ENCODE assay signal across 9 mouse cellular contexts in genomic region chr7:3629030-3629429, GRCm38 (mm10). TPM values are rescaled to one million over a fixed set of nuclear protein-coding genes. Genes with fewer than 3 reads are reported as not detected.
DNase-seq lines count a peak whose midpoint lies in the region; ATAC-seq and TF ChIP-seq lines count a peak whose summit lies in the region.
"Had no signal": no experiment of that assay in that cellular context is flagged by ENCODE, and none has a peak within 500 bp of the region (broad histone marks: within the 10 kb centered on the region; RNA-seq: fewer than 3 reads in every experiment).

No protein-coding gene starts in this region.

- peak overlapping the region; percentile 68 for H3K4me3 ChIP-seq in heart, embryonic 11.5 days (ENCODE audit: low read depth, low read length)
- H3K4me3 ChIP-seq in G1E (ENCODE audit: low read depth, low read length) = peak overlapping the region; percentile 73
- peak overlapping the region; percentile 95 for H3K4me3 ChIP-seq in macrophage (ENCODE audit: inconsistent target)

- no peak for DNase-seq in heart, postnatal 36 days
- peak; percentile 10 for DNase-seq in G1E (ENCODE audit: low spot score)
- no peak for DNase-seq in right cerebral cortex, adult 2 months (ENCODE audit: low spot score in 2 of 2)
- DNase-seq in layer of hippocampus, postnatal 36 days = no peak
- no peak for DNase-seq in Muller cell, postnatal 12 days (ENCODE audit: inconsistent ontology term)

- peaks cover 63% of the 10 kb centered on the region for H3K79me2 ChIP-seq in macrophage (ENCODE audit: inconsistent target)

- peaks cover 4% of the 10 kb centered on the region for H3K36me3 ChIP-seq in heart, embryonic 11.5 days (ENCODE audit: control insufficient read depth, insufficient read depth, low read length)
- peaks cover 85% of the 10 kb centered on the region for H3K36me3 ChIP-seq in G1E (replicated peaks)
- H3K36me3 ChIP-seq in macrophage (ENCODE audit: inconsistent target) = peaks cover 33% of the 10 kb centered on the region

- H3K4me2 ChIP-seq in heart, embryonic 11.5 days = peak overlapping the region; percentile 99

- intact Hi-C loops in heart, postnatal 36 days (cut with DNase I) = loop anchor here (10.0 kb wide), 1 partner anchor 516 kb away; no protein-coding TSS in a partner anchor

- H3K9ac ChIP-seq in heart, embryonic 11.5 days (ENCODE audit: low read depth, low read length) = peak overlapping the region; percentile 87

- no peak for TF ChIP-seq CTCF in G1E (IDR thresholded peaks at IDR 0.05; ENCODE audit: low read depth, low read length)

- no peak overlapping the region for H3K27ac ChIP-seq in heart, embryonic 11.5 days (ENCODE audit: low read depth, low read length)
- peak overlapping the region; percentile 76 for H3K27ac ChIP-seq in macrophage

- 38% methylated on average over 4 of the region's 4 CpGs for WGBS in heart, embryonic 11.5 days (ENCODE audit: insufficient replicate concordance)
- WGBS in macrophage (ENCODE audit: missing documents) = 38% methylated on average over 4 of the region's 4 CpGs

- H3K27me3 ChIP-seq in heart, embryonic 11.5 days (ENCODE audit: control insufficient read depth, insufficient read depth, low read length) = no peaks in the 10 kb centered on the region
- H3K27me3 ChIP-seq in G1E (ENCODE audit: insufficient read depth, low read length) = no peaks in the 10 kb centered on the region
- H3K27me3 ChIP-seq: Patski had no signal

- ATAC-seq in heart, embryonic 11.5 days (replicated peaks; ENCODE audit: insufficient number of reproducible peaks, low FRiP score, low TSS enrichment) = peak; percentile 27; the same call in 1 of the 2 replicates
- ATAC-seq in G1E (ENCODE audit: extremely low read depth, insufficient number of reproducible peaks, low FRiP score, poor library complexity, severe bottlenecking) = no peak
- peak; percentile 5; the same call in 1 of the 2 replicates for ATAC-seq in granulocyte monocyte progenitor cell, adult 5-6 weeks (replicated peaks; ENCODE audit: poor library complexity, severe bottlenecking)

- peaks cover 12% of the 10 kb centered on the region for H3K4me1 ChIP-seq in heart, embryonic 11.5 days (ENCODE audit: control insufficient read depth, insufficient read depth, low read length)
- H3K4me1 ChIP-seq in G1E (ENCODE audit: insufficient read depth, low read depth, low read length) = peaks cover 52% of the 10 kb centered on the region

- H3K9me3 ChIP-seq in heart, embryonic 11.5 days (replicated peaks; ENCODE audit: control insufficient read depth, low read length) = no peaks in the 10 kb centered on the region
- no peaks in the 10 kb centered on the region for H3K9me3 ChIP-seq in G1E (replicated peaks)

RNA-seq across cellular contexts. Expression of gene Tfpt, which starts 0.7 kb away (rescaled TPM):
- polyA plus RNA-seq in heart, embryonic 11.5 days (2014; fragmentation: Nextera tagmentation; extraction: Ambion mirVana) = 17.8 and 20.0 TPM in 2 replicates
- 10 to 100 TPM; 17.2 to 25.4 TPM for total RNA-seq in heart, postnatal 36 days (2021)
- 22.2 and 38.2 TPM in 2 replicates for total RNA-seq in G1E (2014; fragmentation: Nextera tagmentation)
- total RNA-seq in G1E (2017) = 29.1 and 40.2 TPM in 2 replicates
- 44.0 and 44.2 TPM in 2 replicates for polyA plus RNA-seq in G1E (2012)
- 32.8 and 33.8 TPM in 2 replicates for total RNA-seq in granulocyte monocyte progenitor cell, adult 5-6 weeks (2014; fragmentation: Nextera tagmentation)
- total RNA-seq in granulocyte monocyte progenitor cell, adult 5-6 weeks (2017) = 32.5 and 36.8 TPM in 2 replicates
- 10 to 100 TPM in 22 of 26 experiments, 1 to 10 TPM in 4; 4.5 to 53.8 (median 25.3) TPM for total RNA-seq in macrophage (2018; cell fraction: chromatin; rRNA removed)
- total RNA-seq in macrophage (2018; cell fraction: cytosol; rRNA removed) = 10 to 100 TPM; 11.7 to 25.0 (median 21.2) TPM
- total RNA-seq in macrophage (2018; cell fraction: nucleus; rRNA removed) = 10 to 100 TPM in 23 of 26 experiments, 1 to 10 TPM in 3; 7.5 to 37.3 (median 19.6) TPM
- 16.1 to 19.8 TPM (median 18.6 TPM) in 3 replicates for polyA plus RNA-seq in macrophage (2018)
- 10 to 100 TPM; 32.0 to 49.6 TPM for total RNA-seq in layer of hippocampus, postnatal 36 days (2021)

RNA-seq across cellular contexts. Expression of gene Prpf31, which starts 0.8 kb away (rescaled TPM):
- 67.6 and 78.3 TPM in 2 replicates for polyA plus RNA-seq in heart, embryonic 11.5 days (2014; fragmentation: Nextera tagmentation; extraction: Ambion mirVana)
- 10 to 100 TPM; 24.4 to 26.6 TPM for total RNA-seq in heart, postnatal 36 days (2021)
- 34.4 and 43.3 TPM in 2 replicates for total RNA-seq in G1E (2014; fragmentation: Nextera tagmentation)
- total RNA-seq in G1E (2017) = 97.9 and 104 TPM in 2 replicates
- polyA plus RNA-seq in G1E (2012) = 52.6 and 59.2 TPM in 2 replicates
- 47.8 and 91.0 TPM in 2 replicates for total RNA-seq in granulocyte monocyte progenitor cell, adult 5-6 weeks (2014; fragmentation: Nextera tagmentation)
- total RNA-seq in granulocyte monocyte progenitor cell, adult 5-6 weeks (2017) = 123 and 132 TPM in 2 replicates
- 10 to 100 TPM; 13.8 to 68.0 (median 43.5) TPM for total RNA-seq in macrophage (2018; cell fraction: chromatin; rRNA removed)
- 10 to 100 TPM; 28.7 to 48.7 (median 39.8) TPM for total RNA-seq in macrophage (2018; cell fraction: cytosol; rRNA removed)
- total RNA-seq in macrophage (2018; cell fraction: nucleus; rRNA removed) = 10 to 100 TPM; 11.9 to 64.8 (median 31.5) TPM
- polyA plus RNA-seq in macrophage (2018) = 35.3 to 71.0 TPM (median 40.2 TPM) in 3 replicates
- total RNA-seq in layer of hippocampus, postnatal 36 days (2021) = 10 to 100 TPM; 52.9 to 56.3 TPM

RNA-seq across cellular contexts. Expression of gene Ndufa3, which starts 11.9 kb away (rescaled TPM):
- polyA plus RNA-seq in heart, embryonic 11.5 days (2014; fragmentation: Nextera tagmentation; extraction: Ambion mirVana) = 621 and 642 TPM in 2 replicates
- total RNA-seq in heart, postnatal 36 days (2021) = 1,000 to 10,000 TPM; 1,822 to 1,988 TPM
- total RNA-seq in G1E (2014; fragmentation: Nextera tagmentation) (179 and 192 TPM in 2 replicates), G1E (2017) (234 and 290 TPM in 2 replicates)
- polyA plus RNA-seq in G1E (2012) (18.5 and 18.9 TPM in 2 replicates), macrophage (2018) (207 to 248 TPM (median 217 TPM) in 3 replicates)
- total RNA-seq in granulocyte monocyte progenitor cell, adult 5-6 weeks (2014; fragmentation: Nextera tagmentation) = 395 and 454 TPM in 2 replicates
- 132 and 210 TPM in 2 replicates for total RNA-seq in granulocyte monocyte progenitor cell, adult 5-6 weeks (2017)
- 10 to 100 TPM in 18 of 26 experiments, 1 to 10 TPM in 7, not detected in 1; 4.2 to 40.1 (median 16.0) TPM for total RNA-seq in macrophage (2018; cell fraction: chromatin; rRNA removed)
- total RNA-seq in macrophage (2018; cell fraction: cytosol; rRNA removed) = 100 to 1,000 TPM; 184 to 392 (median 252) TPM
- total RNA-seq in macrophage (2018; cell fraction: nucleus; rRNA removed) = 100 to 1,000 TPM in 5 of 26 experiments, 10 to 100 TPM in 21; 15.3 to 158 (median 60.8) TPM
- total RNA-seq in layer of hippocampus, postnatal 36 days (2021) = 100 to 1,000 TPM; 577 to 589 TPM

RNA-seq across cellular contexts. Expression of gene Oscar, which starts 13.1 kb away (rescaled TPM):
- polyA plus RNA-seq in heart, embryonic 11.5 days (2014; fragmentation: Nextera tagmentation; extraction: Ambion mirVana) = 0.21 and 0.56 TPM in 2 replicates
- under 1 TPM; 0.17 to 0.35 TPM for total RNA-seq in heart, postnatal 36 days (2021)
- not detected in 2 replicates for total RNA-seq in G1E (2014; fragmentation: Nextera tagmentation)
- total RNA-seq in G1E (2017) = 0.05 and 0.06 TPM in 2 replicates
- not detected in 2 replicates for polyA plus RNA-seq in G1E (2012)
- not detected in 2 replicates for total RNA-seq in granulocyte monocyte progenitor cell, adult 5-6 weeks (2014; fragmentation: Nextera tagmentation)
- not detected in 2 replicates for total RNA-seq in granulocyte monocyte progenitor cell, adult 5-6 weeks (2017)
- under 1 TPM in 2 of 26 experiments, not detected in 24; 0.47 to 0.62 TPM for total RNA-seq in macrophage (2018; cell fraction: chromatin; rRNA removed)
- under 1 TPM in 2 of 26 experiments, not detected in 24; 0.05 to 0.09 TPM for total RNA-seq in macrophage (2018; cell fraction: cytosol; rRNA removed)
- total RNA-seq in macrophage (2018; cell fraction: nucleus; rRNA removed) = under 1 TPM in 6 of 26 experiments, not detected in 20; 0.30 to 0.48 (median 0.39) TPM
- polyA plus RNA-seq in macrophage (2018) = not detected in 3 replicates
- total RNA-seq in layer of hippocampus, postnatal 36 days (2021) = 1 to 10 TPM in 1 of 2 experiments, under 1 TPM in 1; 0.80 to 1.4 TPM

RNA-seq across cellular contexts. Expression of gene Cnot3, which starts 16.0 kb away (rescaled TPM):
- polyA plus RNA-seq in heart, embryonic 11.5 days (2014; fragmentation: Nextera tagmentation; extraction: Ambion mirVana) = 42.2 and 43.5 TPM in 2 replicates
- 10 to 100 TPM; 22.5 to 27.6 TPM for total RNA-seq in heart, postnatal 36 days (2021)
- total RNA-seq in G1E (2014; fragmentation: Nextera tagmentation) (245 and 285 TPM in 2 replicates), G1E (2017) (13.9 and 20.7 TPM in 2 replicates)
- polyA plus RNA-seq in G1E (2012) (506 and 556 TPM in 2 replicates), macrophage (2018) (28.4 to 47.4 TPM (median 36.0 TPM) in 3 replicates)
- total RNA-seq in granulocyte monocyte progenitor cell, adult 5-6 weeks (2014; fragmentation: Nextera tagmentation) = 138 and 156 TPM in 2 replicates
- 19.0 and 22.7 TPM in 2 replicates for total RNA-seq in granulocyte monocyte progenitor cell, adult 5-6 weeks (2017)
- 100 to 1,000 TPM in 7 of 26 experiments, 10 to 100 TPM in 19; 35.3 to 142 (median 84.0) TPM for total RNA-seq in macrophage (2018; cell fraction: chromatin; rRNA removed)
- total RNA-seq in macrophage (2018; cell fraction: cytosol; rRNA removed) = 10 to 100 TPM; 15.3 to 44.9 (median 38.9) TPM
- total RNA-seq in macrophage (2018; cell fraction: nucleus; rRNA removed) = 10 to 100 TPM; 29.8 to 82.8 (median 46.2) TPM
- total RNA-seq in layer of hippocampus, postnatal 36 days (2021) = 10 to 100 TPM; 62.1 to 74.5 TPM
